ENCODE assay signal across 29 mouse cellular contexts in the genomic region with DNA sequence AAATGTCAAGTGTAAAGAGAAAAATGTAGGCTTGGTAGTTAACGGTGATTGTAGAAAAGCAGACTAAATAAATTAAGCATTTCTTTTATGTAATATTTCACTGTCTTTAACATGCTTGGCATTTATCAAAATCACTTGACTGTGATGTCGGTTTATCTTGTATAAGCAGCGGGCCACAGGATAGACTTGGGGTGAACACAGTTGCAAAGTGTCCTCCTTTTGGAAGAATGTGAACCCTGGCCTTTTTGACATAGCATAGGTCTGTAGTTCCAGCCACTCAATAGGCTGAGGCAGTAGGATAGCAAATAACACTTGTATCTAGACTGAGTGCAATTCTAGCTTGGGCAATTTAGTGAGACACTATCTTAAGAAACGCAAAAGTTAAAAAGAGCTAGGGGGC. TPM values are rescaled to one million over a fixed set of nuclear protein-coding genes. Genes with fewer than 3 reads are reported as not detected.
A peak's percentile ranks its signal among the peaks of the same experiment; 100 is the strongest.
DNase-seq lines count a peak whose midpoint lies in the region; ATAC-seq and TF ChIP-seq lines count a peak whose summit lies in the region.
"Had no signal": no experiment of that assay in that cellular context is flagged by ENCODE, and none has a peak within 500 bp of the region (broad histone marks: within the 10 kb centered on the region; RNA-seq: fewer than 3 reads in every experiment).

No protein-coding gene starts in this region.

- peak overlapping the region; percentile 0 to 38; a peak in 3 of 4 replicates for H3K4me3 ChIP-seq in MEL (ENCODE audit: control insufficient read depth in 1 of 2, insufficient read depth in 1 of 2, low read depth in 2 of 2, low read length in 2 of 2)
- no peak overlapping the region for H3K4me3 ChIP-seq in liver, embryonic 14.5 days (ENCODE audit: insufficient read depth in 1 of 2, low read depth in 2 of 2, low read length in 2 of 2)
- no peak overlapping the region for H3K4me3 ChIP-seq in liver, postnatal 0 days (ENCODE audit: low read depth, low read length)
- H3K4me3 ChIP-seq: forebrain, embryonic 10.5 days; forebrain, embryonic 13.5 days; hindbrain, embryonic 12.5 days; hindbrain, embryonic 15.5 days had no signal

- peak overlapping the region; percentile 64; the same call in 1 of the 2 replicates for H3K27ac ChIP-seq in MEL (ENCODE audit: control insufficient read depth, low read depth, low read length)
- H3K27ac ChIP-seq in liver, embryonic 14.5 days, result peak overlapping the region; percentile 55; the same call in 1 of the 2 replicates
- no peak overlapping the region for H3K27ac ChIP-seq in liver, postnatal 0 days (ENCODE audit: low read depth)
- H3K27ac ChIP-seq: forebrain, embryonic 10.5 days; forebrain, embryonic 13.5 days; hindbrain, embryonic 12.5 days; hindbrain, embryonic 15.5 days had no signal

- H3K79me2 ChIP-seq in MEL (ENCODE audit: control insufficient read depth, insufficient read depth, low read length, poor library complexity), result peaks cover 10% of the 10 kb centered on the region

- peaks cover 17 to 39% of the 10 kb centered on the region in 2 experiments for H3K4me1 ChIP-seq in MEL (ENCODE audit: control insufficient read depth in 1 of 2, insufficient read depth in 2 of 2, low read length in 2 of 2)
- H3K4me1 ChIP-seq in liver, embryonic 14.5 days (replicated peaks; ENCODE audit: control insufficient read depth in 2 of 2, insufficient read depth in 2 of 2, low read length in 1 of 2), result peaks cover 43 to 45% of the 10 kb centered on the region in 2 experiments
- H3K4me1 ChIP-seq in liver, postnatal 0 days (ENCODE audit: insufficient read depth), result peaks cover 22% of the 10 kb centered on the region

- no peak for ATAC-seq in liver, embryonic 14.5 days (ENCODE audit: insufficient read depth)
- ATAC-seq in liver, postnatal 0 days, result no peak
- ATAC-seq: CD4-positive, CD25-positive, alpha-beta regulatory T cell, adult 4 months; forebrain, embryonic 13.5 days; forebrain, embryonic 16.5 days; Patski had no signal

- H3K9ac ChIP-seq in MEL (ENCODE audit: control insufficient read depth, low read depth, low read length, poor library complexity, severe bottlenecking), result peak overlapping the region; percentile 41
- H3K9ac ChIP-seq in liver, embryonic 14.5 days (replicated peaks), result no peak overlapping the region
- no peak overlapping the region for H3K9ac ChIP-seq in liver, postnatal 0 days (replicated peaks)
- H3K9ac ChIP-seq: forebrain, embryonic 13.5 days; hindbrain, embryonic 12.5 days; hindbrain, embryonic 15.5 days had no signal

- no peak for TF ChIP-seq POLR2A in MEL (IDR thresholded peaks at IDR 0.05; ENCODE audit: control insufficient read depth in 1 of 2, insufficient read depth in 1 of 2, low read depth in 1 of 2, low read length in 2 of 2, poor library complexity in 1 of 2)

- H3K4me2 ChIP-seq in liver, embryonic 14.5 days (ENCODE audit: low read depth), result peak overlapping the region; percentile 33
- H3K4me2 ChIP-seq in liver, postnatal 0 days (ENCODE audit: low read depth, low read length), result no peak overlapping the region
- H3K4me2 ChIP-seq: forebrain, embryonic 13.5 days; heart, embryonic 11.5 days; hindbrain, embryonic 12.5 days; hindbrain, embryonic 15.5 days had no signal

- TF ChIP-seq RAD21 in MEL (IDR thresholded peaks at IDR 0.05; ENCODE audit: low read depth, low read length), result no peak

- peak; percentile 51 for DNase-seq in MEL (ENCODE audit: low read depth, low spot score)
- DNase-seq in c-Kit-positive CD71-positive TER-119-positive erythroid progenitor cells, embryonic 14.5 days (ENCODE audit: low spot score), result peak; percentile 23
- DNase-seq in liver, embryonic 14.5 days (ENCODE audit: low read depth in 3 of 3, low spot score in 3 of 3), result no peak
- DNase-seq in liver, postnatal 0 days, result no peak
- DNase-seq in gastrocnemius, adult 8-10 months (ENCODE audit: low spot score in 2 of 2), result no peak
- DNase-seq in kidney, adult 11 months, result no peak
- DNase-seq: adrenal gland, postnatal 10 days; adrenal gland, postnatal 36 days; cerebellum, adult 11 months; cerebellum, adult 2 months; cerebellum, postnatal 10 days; cerebellum, postnatal 36 days; gastrocnemius, postnatal 14 days; heart, adult 11 months had no signal

- TF ChIP-seq EP300 in MEL (IDR thresholded peaks at IDR 0.05; ENCODE audit: low read depth in 1 of 2, low read length in 2 of 2), result peak; percentile 29 to 62; a peak in 2 of 4 replicates
- TF ChIP-seq EP300 in liver, embryonic 14.5 days (IDR thresholded peaks at IDR 0.05; ENCODE audit: low read depth), result peak; percentile 62
- peak; percentile 63 for TF ChIP-seq EP300 in liver, postnatal 0 days (IDR thresholded peaks at IDR 0.05; ENCODE audit: low read depth)

- no peaks in the 10 kb centered on the region for H3K27me3 ChIP-seq in MEL (ENCODE audit: control insufficient read depth in 1 of 2, insufficient read depth in 2 of 2, low read length in 2 of 2)
- no peaks in the 10 kb centered on the region for H3K27me3 ChIP-seq in liver, embryonic 14.5 days (ENCODE audit: control insufficient read depth, insufficient read depth, low read length)
- H3K27me3 ChIP-seq in liver, postnatal 0 days (ENCODE audit: insufficient read depth, low read length), result no peaks in the 10 kb centered on the region
- H3K27me3 ChIP-seq: forebrain, embryonic 13.5 days; hindbrain, embryonic 12.5 days; hindbrain, embryonic 15.5 days; Patski had no signal

- WGBS in liver, embryonic 14.5 days (ENCODE audit: insufficient replicate concordance), result 30% methylated on average over 4 of the region's 4 CpGs
- 61% methylated on average over 4 of the region's 4 CpGs for WGBS in liver, postnatal 0 days (ENCODE audit: insufficient replicate concordance)

- H3K9me3 ChIP-seq in MEL (replicated peaks; ENCODE audit: insufficient read depth, low read length), result no peaks in the 10 kb centered on the region
- H3K9me3 ChIP-seq in liver, embryonic 14.5 days (ENCODE audit: control insufficient read depth, low read length), result no peaks in the 10 kb centered on the region
- no peaks in the 10 kb centered on the region for H3K9me3 ChIP-seq in liver, postnatal 0 days (ENCODE audit: low read length)
- H3K9me3 ChIP-seq: forebrain, embryonic 10.5 days; forebrain, embryonic 13.5 days; hindbrain, embryonic 12.5 days; hindbrain, embryonic 15.5 days had no signal

- H3K36me3 ChIP-seq in MEL (ENCODE audit: control insufficient read depth in 1 of 2, insufficient read depth in 2 of 2, low read length in 2 of 2), result peaks cover 0 to 35% of the 10 kb centered on the region in 2 experiments; a peak in 2 of 4 replicates
- H3K36me3 ChIP-seq in liver, embryonic 14.5 days (replicated peaks; ENCODE audit: control insufficient read depth, insufficient read depth, low read depth), result no peaks in the 10 kb centered on the region
- no peaks in the 10 kb centered on the region for H3K36me3 ChIP-seq in liver, postnatal 0 days (replicated peaks; ENCODE audit: insufficient read depth, low read length)
- H3K36me3 ChIP-seq: forebrain, embryonic 10.5 days; hindbrain, embryonic 12.5 days; hindbrain, embryonic 15.5 days had no signal

- no peak for TF ChIP-seq CTCF in MEL (IDR thresholded peaks at IDR 0.05 in 2 of 3, conservative IDR thresholded peaks at IDR 0.05 in 1 of 3; ENCODE audit: control insufficient read depth in 1 of 3, insufficient read depth in 1 of 3, low read depth in 2 of 3, low read length in 3 of 3, poor library complexity in 1 of 3, severe bottlenecking in 1 of 3)
- no peak for TF ChIP-seq CTCF in liver, embryonic 14.5 days (IDR thresholded peaks at IDR 0.05; ENCODE audit: low read depth)
- no peak for TF ChIP-seq CTCF in liver, postnatal 0 days (IDR thresholded peaks at IDR 0.05; ENCODE audit: low read depth)

TF ChIP-seq in MEL, 35 proteins besides CTCF, POLR2A, EP300 and RAD21 (continues in another document):
- TF ChIP-seq ETS1 (IDR thresholded peaks at IDR 0.05; ENCODE audit: low read depth, low read length) (peak; percentile 41; the same call in 1 of the 2 replicates), TCF12 (IDR thresholded peaks at IDR 0.05; ENCODE audit: low read depth, low read length) (peak; percentile 57), MYB (IDR thresholded peaks at IDR 0.05; ENCODE audit: low read depth, low read length) (no peak), GABPA (IDR thresholded peaks at IDR 0.05; ENCODE audit: low read depth, low read length) (no peak), CHD2 (IDR thresholded peaks at IDR 0.05; ENCODE audit: low read length) (no peak), ZC3H11A (IDR thresholded peaks at IDR 0.05; ENCODE audit: low read depth, low read length) (no peak), TAL1 (IDR thresholded peaks at IDR 0.05; ENCODE audit: low read length) (peak; percentile 42), MAZ (IDR thresholded peaks at IDR 0.05; ENCODE audit: low read depth, low read length) (no peak), E2F4 (IDR thresholded peaks at IDR 0.05; ENCODE audit: borderline replicate concordance, low read depth, low read length) (no peak), MAFK (IDR thresholded peaks at IDR 0.05; ENCODE audit: borderline replicate concordance, low read depth, low read length) (no peak), USF1 (IDR thresholded peaks at IDR 0.05; ENCODE audit: low read depth, low read length) (no peak), BHLHE40 (IDR thresholded peaks at IDR 0.05; ENCODE audit: borderline replicate concordance, low read depth, low read length) (no peak), MYC (IDR thresholded peaks at IDR 0.05; ENCODE audit: low read depth, low read length) (no peak), GATA1 (IDR thresholded peaks at IDR 0.05; ENCODE audit: low read depth, low read length) (no peak), RCOR1 (IDR thresholded peaks at IDR 0.05; ENCODE audit: low read depth, low read length) (0 out of 2 replicates have a peak, but pooled peaks have one; percentile 33)

RNA-seq across cellular contexts. Expression of a gene that starts 4.0 kb away (rescaled TPM):
- 56.7 and 56.9 TPM in 2 replicates for total RNA-seq in MEL (2012; rRNA removed)
- polyA plus RNA-seq in MEL (2012; ENCODE audit: insufficient read depth in 1 of 2, insufficient read length in 2 of 2, low read depth in 1 of 2, low replicate concordance in 2 of 2, missing spikeins in 1 of 2), result 100 to 1,000 TPM in 1 of 2 experiments, 10 to 100 TPM in 1; 70.8 to 489 TPM
- 19.1 and 25.5 TPM in 2 replicates for polyA plus RNA-seq in liver, embryonic 14.5 days (2012; rRNA removed)
- 19.2 and 26.5 TPM in 2 replicates for polyA plus RNA-seq in liver, embryonic 14.5 days (2014; fragmentation: Nextera tagmentation; extraction: Ambion mirVana)
- 8.1 and 9.2 TPM in 2 replicates for polyA plus RNA-seq in liver, postnatal 0 days (2015; fragmentation: Nextera tagmentation; extraction: Ambion mirVana)
- 10 to 100 TPM; 18.5 to 21.2 (median 20.1) TPM for total RNA-seq in gastrocnemius, adult 8-10 months (2022)

RNA-seq across cellular contexts. Expression of a gene that starts 4.3 kb away (rescaled TPM):
- total RNA-seq in MEL (2012; rRNA removed), result 4.2 and 5.2 TPM in 2 replicates
- under 1 TPM in 1 of 2 experiments, not detected in 1; 0.42 TPM for polyA plus RNA-seq in MEL (2012; ENCODE audit: insufficient read depth in 1 of 2, insufficient read length in 2 of 2, low read depth in 1 of 2, low replicate concordance in 2 of 2, missing spikeins in 1 of 2)
- polyA plus RNA-seq in liver, embryonic 14.5 days (2012; rRNA removed), result not detected in 2 replicates
- polyA plus RNA-seq in liver, embryonic 14.5 days (2014; fragmentation: Nextera tagmentation; extraction: Ambion mirVana), result 0.29 and 0.37 TPM in 2 replicates
- 0.09 TPM in 1 of 2 replicates, not detected in the other for polyA plus RNA-seq in liver, postnatal 0 days (2015; fragmentation: Nextera tagmentation; extraction: Ambion mirVana)
- total RNA-seq in gastrocnemius, adult 8-10 months (2022), result not detected
- total RNA-seq: adrenal gland, adult 18-20 months; adrenal gland, postnatal 10 days; adrenal gland, postnatal 36 days; gastrocnemius, adult 18-20 months; gastrocnemius, postnatal 14 days; gastrocnemius, postnatal 4 days; heart, adult 8-10 months; heart, postnatal 25 days had no signal
- polyA plus RNA-seq: CD4-positive, CD25-positive, alpha-beta regulatory T cell, adult 4 months; cerebellum, adult 2 months; cortical plate, adult 2 months; embryonic facial prominence, embryonic 14.5 days; forebrain, embryonic 13.5 days; forebrain, embryonic 16.5 days had no signal

Comparison
In these comparisons a context has a peak if more than half of its experiments do, and no peak if none do; other contexts are left out.
1. DNase-seq: peak in MEL (single experiment) and c-Kit-positive CD71-positive TER-119-positive erythroid progenitor cells, embryonic 14.5 days (single experiment); none in liver, embryonic 14.5 days (0 of 3), liver, postnatal 0 days (single experiment), gastrocnemius, adult 8-10 months (0 of 2) and kidney, adult 11 months (single experiment).
2. H3K4me3 ChIP-seq: peak in MEL (2 of 2); none in liver, embryonic 14.5 days (0 of 2) and liver, postnatal 0 days (single experiment).